Mouse (Mus musculus): ENCODE measurements around the gene Atox1. TPM values are rescaled to one million over a fixed set of nuclear protein-coding genes. Genes with fewer than 3 reads are reported as not detected.
A peak's percentile ranks its signal among the peaks of the same experiment; 100 is the strongest.

Atox1 gene
- polyA plus RNA-seq, 1 experiment from 2014 or later = 637 TPM

DNA sequence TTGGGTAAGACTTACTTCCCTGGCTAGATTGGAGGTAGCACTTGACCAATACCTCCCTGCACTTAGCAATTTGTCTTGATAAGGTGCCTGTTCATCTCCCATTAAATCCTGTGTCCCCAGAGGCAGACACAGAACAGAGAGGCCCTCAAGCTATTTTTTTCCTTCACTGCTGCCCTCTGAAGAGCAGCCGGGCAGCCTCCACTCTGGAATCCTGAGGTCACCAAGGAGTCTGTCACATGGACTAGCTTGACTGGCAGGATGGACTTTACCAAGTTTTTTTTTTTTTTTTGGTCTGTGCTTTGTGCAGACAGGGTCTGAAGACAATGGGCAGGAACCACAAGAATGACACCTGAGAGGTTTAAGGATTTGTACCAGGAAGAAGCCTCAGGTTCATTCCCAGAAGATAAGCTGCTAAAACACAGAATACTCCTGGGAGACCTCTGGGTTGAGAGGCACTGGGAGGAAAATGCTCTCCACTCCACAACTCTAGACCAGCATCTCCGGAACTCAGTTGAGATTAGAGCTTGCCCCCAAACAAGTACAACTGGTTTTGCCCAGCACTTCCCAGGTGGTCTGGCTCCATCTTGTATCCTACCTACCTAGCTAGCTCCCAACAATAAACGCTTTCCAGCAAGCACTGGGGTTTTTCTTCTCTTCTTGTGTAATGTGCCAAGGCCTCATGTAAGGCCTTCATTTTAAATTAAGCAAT is 1.0 kb downstream of the Atox1 start:
- Histone ChIP-seq H3K9ac (ENCODE audit: low read depth, low read length) (peak overlapping the region; percentile 77), H3K9me3 (ENCODE audit: control insufficient read depth) (no peaks in the 10 kb centered on the region), H3K4me3 (ENCODE audit: low read depth, low read length) (peak overlapping the region; percentile 87), H3K4me2 (replicated peaks; ENCODE audit: low read depth) (peak overlapping the region; percentile 96), H3K36me3 (ENCODE audit: control insufficient read depth, insufficient read depth) (peaks cover under 1% of the 10 kb centered on the region; the same call in 1 of the 2 replicates), H3K27ac (ENCODE audit: low read depth, low read length) (peak overlapping the region; percentile 87), H3K27me3 (replicated peaks; ENCODE audit: control insufficient read depth, insufficient read depth, low read length) (no peaks in the 10 kb centered on the region), H3K4me1 (replicated peaks; ENCODE audit: control insufficient read depth, insufficient read depth, low read length) (peaks cover 5% of the 10 kb centered on the region; the same call in 1 of the 2 replicates)
- 10% methylated on average over 3 of the region's 3 CpGs for WGBS
- no peak for TF ChIP-seq CTCF (IDR thresholded peaks at IDR 0.05; ENCODE audit: low read depth)
- ATAC-seq = no peak

DNA sequence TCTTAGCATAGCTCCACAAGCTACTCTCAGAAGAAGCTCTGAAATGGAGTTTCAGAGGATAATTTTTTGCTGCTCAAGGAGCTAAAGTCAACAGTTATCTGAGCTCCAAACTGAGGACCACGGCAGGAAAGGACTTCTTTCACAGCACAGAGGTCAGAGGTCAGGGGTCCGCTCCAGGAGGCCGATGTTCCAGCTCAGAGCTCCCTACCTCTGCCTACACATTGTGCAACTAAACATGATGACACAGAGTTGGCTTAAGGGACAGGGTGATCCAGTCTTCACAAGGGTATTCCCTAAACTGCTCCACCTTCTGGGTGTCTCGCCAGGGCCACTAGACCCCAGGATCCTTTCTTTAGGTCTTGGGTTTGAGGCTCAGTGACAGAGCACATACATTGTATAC is 2.5 kb downstream of the Atox1 start:
- WGBS = 51% methylated on average over 4 of the region's 4 CpGs
- Histone ChIP-seq H3K9ac (ENCODE audit: low read depth, low read length) (no peak overlapping the region), H3K27me3 (replicated peaks; ENCODE audit: control insufficient read depth, insufficient read depth, low read length) (no peaks in the 10 kb centered on the region), H3K9me3 (ENCODE audit: control insufficient read depth) (no peaks in the 10 kb centered on the region), H3K36me3 (ENCODE audit: control insufficient read depth, insufficient read depth) (peaks cover 6% of the 10 kb centered on the region; the same call in 1 of the 2 replicates), H3K27ac (ENCODE audit: low read depth, low read length) (no peak overlapping the region), H3K4me2 (replicated peaks; ENCODE audit: low read depth) (no peak overlapping the region; the same call in 1 of the 2 replicates), H3K4me1 (replicated peaks; ENCODE audit: control insufficient read depth, insufficient read depth, low read length) (peaks cover 5% of the 10 kb centered on the region; the same call in 1 of the 2 replicates), H3K4me3 (ENCODE audit: low read depth, low read length) (no peak overlapping the region)
- no peak for ATAC-seq
- no peak for TF ChIP-seq CTCF (IDR thresholded peaks at IDR 0.05; ENCODE audit: low read depth)

DNA sequence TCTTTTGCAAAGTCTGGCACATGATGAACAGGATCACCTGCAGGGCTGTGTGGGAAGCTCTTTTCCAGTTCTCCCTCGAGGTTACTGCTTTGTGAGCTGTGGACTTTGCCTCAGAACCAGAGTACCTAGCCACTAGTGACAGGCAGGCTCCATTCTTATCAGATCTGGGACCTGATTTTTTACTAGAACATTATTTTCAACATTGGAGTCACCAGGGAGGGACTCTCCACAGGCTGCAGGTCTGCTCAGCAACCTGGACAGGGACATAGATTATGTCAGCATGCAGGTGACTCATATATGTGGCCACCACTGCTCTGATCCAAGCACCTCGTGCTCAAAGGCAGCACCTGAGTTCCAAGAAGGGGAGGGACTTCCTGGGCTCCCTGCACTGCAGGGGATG is 5.9 kb downstream of the Atox1 start:
- H3K9me3 ChIP-seq (ENCODE audit: control insufficient read depth) = no peaks in the 10 kb centered on the region
- peaks cover 27% of the 10 kb centered on the region for H3K36me3 ChIP-seq (ENCODE audit: control insufficient read depth, insufficient read depth)
- no peak overlapping the region for H3K9ac ChIP-seq (ENCODE audit: low read depth, low read length)
- peaks cover 5% of the 10 kb centered on the region; the same call in 1 of the 2 replicates for H3K4me1 ChIP-seq (replicated peaks; ENCODE audit: control insufficient read depth, insufficient read depth, low read length)
- no peaks in the 10 kb centered on the region for H3K27me3 ChIP-seq (replicated peaks; ENCODE audit: control insufficient read depth, insufficient read depth, low read length)
- no peak for TF ChIP-seq CTCF (IDR thresholded peaks at IDR 0.05; ENCODE audit: low read depth)
- H3K4me3 ChIP-seq (ENCODE audit: low read depth, low read length) = no peak overlapping the region
- peak overlapping the region; percentile 66 for H3K27ac ChIP-seq (ENCODE audit: low read depth, low read length)
- no peak overlapping the region for H3K4me2 ChIP-seq (replicated peaks; ENCODE audit: low read depth)
- ATAC-seq = peak; percentile 89
- WGBS = 28% methylated on average over 2 of the region's 2 CpGs

DNA sequence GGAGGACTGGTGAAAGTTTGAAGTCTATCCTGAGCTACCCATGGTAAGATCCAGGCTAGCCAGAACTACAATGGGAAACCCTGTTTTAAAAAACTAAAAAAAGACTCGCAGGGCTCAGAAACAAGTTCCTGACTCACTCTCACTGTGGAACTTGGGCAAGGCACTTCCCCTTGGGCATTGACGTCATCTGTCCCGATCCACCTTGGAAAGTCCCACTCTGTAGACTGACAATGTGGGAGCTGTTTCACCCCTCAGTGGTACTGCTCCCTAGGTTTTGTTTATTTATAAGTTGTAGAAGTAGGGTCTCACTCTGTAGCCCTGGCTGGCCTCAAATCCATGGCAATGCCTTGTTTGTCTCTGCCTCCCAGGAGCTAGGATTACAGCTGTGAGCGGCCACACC is 7.4 kb downstream of the Atox1 start:
- H3K36me3 ChIP-seq (ENCODE audit: control insufficient read depth, insufficient read depth) = peaks cover 41% of the 10 kb centered on the region
- H3K9me3 ChIP-seq (ENCODE audit: control insufficient read depth) = no peaks in the 10 kb centered on the region
- H3K4me2 ChIP-seq (replicated peaks; ENCODE audit: low read depth) = no peak overlapping the region
- H3K27me3 ChIP-seq (replicated peaks; ENCODE audit: control insufficient read depth, insufficient read depth, low read length) = no peaks in the 10 kb centered on the region
- peaks cover 4% of the 10 kb centered on the region; the same call in 1 of the 2 replicates for H3K4me1 ChIP-seq (replicated peaks; ENCODE audit: control insufficient read depth, insufficient read depth, low read length)
- H3K9ac ChIP-seq (ENCODE audit: low read depth, low read length) = no peak overlapping the region
- ATAC-seq = no peak
- 88% methylated on average over 4 of the region's 4 CpGs for WGBS
- no peak overlapping the region for H3K27ac ChIP-seq (ENCODE audit: low read depth, low read length)
- no peak overlapping the region for H3K4me3 ChIP-seq (ENCODE audit: low read depth, low read length)
- no peak for TF ChIP-seq CTCF (IDR thresholded peaks at IDR 0.05; ENCODE audit: low read depth)

DNA sequence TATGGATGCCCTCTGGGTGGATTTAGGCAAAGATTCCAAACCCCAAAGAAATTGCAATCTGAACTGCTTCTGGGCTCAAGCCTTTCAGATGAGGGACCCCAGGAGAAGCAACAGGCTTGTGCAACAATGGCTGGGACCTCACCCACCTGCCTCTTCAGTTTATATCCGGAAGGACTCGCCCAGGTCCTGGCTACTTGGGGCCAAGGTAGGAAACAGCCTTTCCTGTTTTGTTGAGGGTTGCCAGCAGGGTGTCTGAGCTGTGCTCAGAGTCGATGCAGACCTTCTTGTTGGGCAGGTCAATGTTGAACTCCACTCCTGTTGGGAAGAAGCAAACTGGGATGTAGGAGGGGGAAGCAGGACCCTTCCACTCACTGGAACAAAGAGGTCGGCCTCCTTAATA is 10.7 kb downstream of the Atox1 start:
- Histone ChIP-seq H3K36me3 (ENCODE audit: control insufficient read depth, insufficient read depth) (peaks cover 62% of the 10 kb centered on the region), H3K4me2 (replicated peaks; ENCODE audit: low read depth) (no peak overlapping the region), H3K27me3 (replicated peaks; ENCODE audit: control insufficient read depth, insufficient read depth, low read length) (no peaks in the 10 kb centered on the region), H3K9ac (ENCODE audit: low read depth, low read length) (no peak overlapping the region), H3K4me3 (ENCODE audit: low read depth, low read length) (no peak overlapping the region), H3K27ac (ENCODE audit: low read depth, low read length) (no peak overlapping the region), H3K4me1 (replicated peaks; ENCODE audit: control insufficient read depth, insufficient read depth, low read length) (no peaks in the 10 kb centered on the region; the same call in 1 of the 2 replicates), H3K9me3 (ENCODE audit: control insufficient read depth) (no peaks in the 10 kb centered on the region)
- TF ChIP-seq CTCF (IDR thresholded peaks at IDR 0.05; ENCODE audit: low read depth) = no peak
- ATAC-seq = no peak
- WGBS = 66% methylated on average over 4 of the region's 4 CpGs

DNA sequence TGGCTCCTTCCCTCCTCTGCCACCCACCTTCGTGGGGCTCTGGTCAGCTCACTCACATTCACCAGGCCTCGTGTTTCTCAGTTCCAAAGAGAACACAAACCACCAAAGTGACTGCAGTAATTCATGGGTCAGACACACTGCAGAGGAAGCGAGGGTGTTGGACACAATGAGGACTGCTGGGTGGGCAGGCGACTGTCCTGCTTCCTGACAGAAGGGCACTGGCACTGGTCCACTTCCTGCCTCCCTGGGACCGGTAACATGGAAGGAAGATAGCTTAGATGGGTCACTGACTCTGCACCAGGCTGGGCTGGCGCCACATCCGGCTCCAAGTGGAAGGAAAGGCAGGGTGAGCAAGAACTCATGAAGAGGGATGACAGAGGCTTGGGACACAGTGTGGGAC is 11.5 kb downstream of the Atox1 start:
- Histone ChIP-seq H3K4me3 (ENCODE audit: low read depth, low read length) (no peak overlapping the region), H3K4me1 (replicated peaks; ENCODE audit: control insufficient read depth, insufficient read depth, low read length) (no peaks in the 10 kb centered on the region; the same call in 1 of the 2 replicates), H3K27ac (ENCODE audit: low read depth, low read length) (peak overlapping the region; percentile 16), H3K36me3 (ENCODE audit: control insufficient read depth, insufficient read depth) (peaks cover 64% of the 10 kb centered on the region), H3K27me3 (replicated peaks; ENCODE audit: control insufficient read depth, insufficient read depth, low read length) (no peaks in the 10 kb centered on the region), H3K9me3 (ENCODE audit: control insufficient read depth) (no peaks in the 10 kb centered on the region), H3K4me2 (replicated peaks; ENCODE audit: low read depth) (no peak overlapping the region), H3K9ac (ENCODE audit: low read depth, low read length) (no peak overlapping the region)
- TF ChIP-seq CTCF (IDR thresholded peaks at IDR 0.05; ENCODE audit: low read depth) = no peak
- no peak for ATAC-seq
- WGBS = 67% methylated on average over 7 of the region's 7 CpGs

All from intestine, postnatal 0 days (tissue).